ENCODE assay signal across 8 mouse cellular contexts in genomic region chr11:58301057-58301456, GRCm38 (mm10). TPM values are rescaled to one million over a fixed set of nuclear protein-coding genes. Genes with fewer than 3 reads are reported as not detected.
A peak's percentile ranks its signal among the peaks of the same experiment; 100 is the strongest.
DNase-seq lines count a peak whose midpoint lies in the region; ATAC-seq and TF ChIP-seq lines count a peak whose summit lies in the region.

No protein-coding gene starts in this region.

- H3K36me3 ChIP-seq in ES-E14 (ENCODE audit: control insufficient read depth, insufficient read depth, low read length, poor library complexity, severe bottlenecking), result no peaks in the 10 kb centered on the region
- no peaks in the 10 kb centered on the region for H3K36me3 ChIP-seq in forebrain, embryonic 13.5 days (ENCODE audit: poor library complexity, severe bottlenecking)
- no peaks in the 10 kb centered on the region for H3K36me3 ChIP-seq in liver, embryonic 16.5 days (ENCODE audit: control insufficient read depth, insufficient read depth)
- H3K36me3 ChIP-seq in neural tube, embryonic 13.5 days, result no peaks in the 10 kb centered on the region

- H3K4me3 ChIP-seq in ES-E14 (ENCODE audit: insufficient read depth in 1 of 2, low read depth in 1 of 2, low read length in 2 of 2, poor library complexity in 1 of 2, severe bottlenecking in 1 of 2), result peak overlapping the region in 1 of 2 experiments; percentile 70; a peak in 3 of 4 replicates
- peak overlapping the region; percentile 58 for H3K4me3 ChIP-seq in forebrain, embryonic 13.5 days
- H3K4me3 ChIP-seq in liver, embryonic 16.5 days (ENCODE audit: low read depth, low read length), result peak overlapping the region; percentile 73
- H3K4me3 ChIP-seq in neural tube, embryonic 13.5 days, result peak overlapping the region; percentile 64

- H3K4me1 ChIP-seq in ES-E14 (ENCODE audit: control insufficient read depth in 2 of 2, insufficient read depth in 2 of 2, low read length in 2 of 2, poor library complexity in 1 of 2), result no peaks in the 10 kb centered on the region
- H3K4me1 ChIP-seq in forebrain, embryonic 13.5 days, result peaks cover 10% of the 10 kb centered on the region
- H3K4me1 ChIP-seq in liver, embryonic 16.5 days (ENCODE audit: control insufficient read depth, low read depth, low read length), result peaks cover 13% of the 10 kb centered on the region
- H3K4me1 ChIP-seq in neural tube, embryonic 13.5 days (replicated peaks), result peaks cover 11% of the 10 kb centered on the region

- WGBS in forebrain, embryonic 13.5 days, result 12% methylated on average over 13 of the region's 13 CpGs
- 18% methylated on average over 13 of the region's 13 CpGs for WGBS in liver, embryonic 16.5 days (ENCODE audit: insufficient replicate concordance)
- WGBS in neural tube, embryonic 13.5 days, result 10% methylated on average over 13 of the region's 13 CpGs

- no peaks in the 10 kb centered on the region for H3K27me3 ChIP-seq in forebrain, embryonic 13.5 days
- no peaks in the 10 kb centered on the region for H3K27me3 ChIP-seq in liver, embryonic 16.5 days (ENCODE audit: control insufficient read depth, insufficient read depth, low read depth, low read length)
- no peaks in the 10 kb centered on the region for H3K27me3 ChIP-seq in neural tube, embryonic 13.5 days

- intact Hi-C loops in heart, postnatal 10 days (cut with DNase I), result loop anchor here (1.0 to 5.0 kb wide), 5 partner anchors 100 to 349 kb away; no protein-coding TSS in a partner anchor

- in situ Hi-C loops in ES-E14 (cut with MboI; ENCODE audit: low sequenced_read_pairs in 2 of 2, unreplicated experiment in 2 of 2), result no loop called here

- H3K9me3 ChIP-seq in ES-E14 (ENCODE audit: control insufficient read depth, insufficient read depth, low read depth, low read length), result no peaks in the 10 kb centered on the region
- no peaks in the 10 kb centered on the region for H3K9me3 ChIP-seq in forebrain, embryonic 13.5 days (replicated peaks)
- no peaks in the 10 kb centered on the region for H3K9me3 ChIP-seq in liver, embryonic 16.5 days (replicated peaks; ENCODE audit: control insufficient read depth, low read length)
- H3K9me3 ChIP-seq in neural tube, embryonic 13.5 days, result no peaks in the 10 kb centered on the region

- ATAC-seq in forebrain, embryonic 13.5 days, result peak; percentile 9
- no peak for ATAC-seq in liver, embryonic 16.5 days (ENCODE audit: low read depth)
- ATAC-seq in neural tube, embryonic 13.5 days (ENCODE audit: low read depth), result peak; percentile 41; the same call in 1 of the 2 replicates

- peak; percentile 49 for DNase-seq in ES-E14 (ENCODE audit: low read depth, low spot score)
- peak; percentile 66 for DNase-seq in c-Kit-positive CD71-positive TER-119-positive erythroid progenitor cells, embryonic 14.5 days (ENCODE audit: low spot score)
- peak; percentile 73 to 86 for DNase-seq in heart, postnatal 10 days
- peak; percentile 83 to 86 for DNase-seq in kidney, postnatal 4 days
- peak; percentile 65 for DNase-seq in testis, postnatal 14 days (ENCODE audit: low spot score)

- H3K9ac ChIP-seq in ES-E14 (ENCODE audit: insufficient read depth, low read depth, low read length, poor library complexity, severe bottlenecking), result no peak overlapping the region
- no peak overlapping the region for H3K9ac ChIP-seq in forebrain, embryonic 13.5 days
- H3K9ac ChIP-seq in liver, embryonic 16.5 days (ENCODE audit: low read depth, low read length), result no peak overlapping the region
- peak overlapping the region; percentile 44 for H3K9ac ChIP-seq in neural tube, embryonic 13.5 days

- H3K27ac ChIP-seq in ES-E14 (ENCODE audit: insufficient read depth, low read depth, low read length, poor library complexity, severe bottlenecking), result no peak overlapping the region
- peak overlapping the region; percentile 59 for H3K27ac ChIP-seq in forebrain, embryonic 13.5 days
- H3K27ac ChIP-seq in liver, embryonic 16.5 days (ENCODE audit: low read length), result no peak overlapping the region
- H3K27ac ChIP-seq in neural tube, embryonic 13.5 days (replicated peaks), result peak overlapping the region; percentile 87

- H3K4me2 ChIP-seq in forebrain, embryonic 13.5 days, result peak overlapping the region; percentile 64
- H3K4me2 ChIP-seq in liver, embryonic 16.5 days (ENCODE audit: low read depth, low read length), result peak overlapping the region; percentile 79
- H3K4me2 ChIP-seq in neural tube, embryonic 13.5 days, result peak overlapping the region; percentile 66

TF ChIP-seq in ES-E14, 5 proteins besides CTCF, POLR2A, EP300 and RAD21:
- TF ChIP-seq MAFK (IDR thresholded peaks at IDR 0.05; ENCODE audit: insufficient read depth, low read depth, low read length), result no peak
- no peak for TF ChIP-seq ZNF384 (IDR thresholded peaks at IDR 0.05; ENCODE audit: low read depth, low read length)

RNA-seq across cellular contexts. Expression of gene Zfp692, which starts 5.8 kb away (rescaled TPM):
- total RNA-seq in ES-E14 (2012; rRNA removed), result 28.0 and 43.2 TPM in 2 replicates
- polyA plus RNA-seq in forebrain, embryonic 13.5 days (2015; fragmentation: Nextera tagmentation; extraction: Ambion mirVana), result 28.9 and 31.4 TPM in 2 replicates
- 1 to 10 TPM; 4.5 TPM for total RNA-seq in heart, postnatal 10 days (2021)
- 9.8 and 10.1 TPM in 2 replicates for polyA plus RNA-seq in liver, embryonic 16.5 days (2015; fragmentation: Nextera tagmentation; extraction: Ambion mirVana)
- polyA plus RNA-seq in neural tube, embryonic 13.5 days (2015; fragmentation: Nextera tagmentation; extraction: Ambion mirVana), result 25.6 and 26.9 TPM in 2 replicates

RNA-seq across cellular contexts. Expression of gene 4930438A08Rik, which starts 26.5 kb away (rescaled TPM):
- 0.09 TPM in 1 of 2 replicates, not detected in the other for total RNA-seq in ES-E14 (2012; rRNA removed)
- not detected in 2 replicates for polyA plus RNA-seq in forebrain, embryonic 13.5 days (2015; fragmentation: Nextera tagmentation; extraction: Ambion mirVana)
- total RNA-seq in heart, postnatal 10 days (2021), result not detected
- polyA plus RNA-seq in liver, embryonic 16.5 days (2015; fragmentation: Nextera tagmentation; extraction: Ambion mirVana), result 2.5 and 3.2 TPM in 2 replicates
- polyA plus RNA-seq in neural tube, embryonic 13.5 days (2015; fragmentation: Nextera tagmentation; extraction: Ambion mirVana), result not detected in 2 replicates

RNA-seq across cellular contexts. Expression of gene Zfp672, which starts 29.1 kb away (rescaled TPM):
- 9.5 and 11.7 TPM in 2 replicates for total RNA-seq in ES-E14 (2012; rRNA removed)
- polyA plus RNA-seq in forebrain, embryonic 13.5 days (2015; fragmentation: Nextera tagmentation; extraction: Ambion mirVana), result 38.1 and 40.5 TPM in 2 replicates
- 10 to 100 TPM; 48.5 to 51.4 TPM for total RNA-seq in heart, postnatal 10 days (2021)
- 33.8 and 36.6 TPM in 2 replicates for polyA plus RNA-seq in liver, embryonic 16.5 days (2015; fragmentation: Nextera tagmentation; extraction: Ambion mirVana)
- 35.5 and 39.5 TPM in 2 replicates for polyA plus RNA-seq in neural tube, embryonic 13.5 days (2015; fragmentation: Nextera tagmentation; extraction: Ambion mirVana)

RNA-seq across cellular contexts. Expression of gene Sh3bp5l, which starts 29.5 kb away (rescaled TPM):
- 26.9 and 28.9 TPM in 2 replicates for total RNA-seq in ES-E14 (2012; rRNA removed)
- 43.9 and 48.0 TPM in 2 replicates for polyA plus RNA-seq in forebrain, embryonic 13.5 days (2015; fragmentation: Nextera tagmentation; extraction: Ambion mirVana)
- total RNA-seq in heart, postnatal 10 days (2021), result 10 to 100 TPM; 44.3 to 44.8 TPM
- polyA plus RNA-seq in liver, embryonic 16.5 days (2015; fragmentation: Nextera tagmentation; extraction: Ambion mirVana), result 16.8 and 17.0 TPM in 2 replicates
- polyA plus RNA-seq in neural tube, embryonic 13.5 days (2015; fragmentation: Nextera tagmentation; extraction: Ambion mirVana), result 46.2 and 47.4 TPM in 2 replicates

Comparison
In these comparisons a context has a peak if more than half of its experiments do, and no peak if none do; other contexts are left out.
1. H3K27ac ChIP-seq: peak in forebrain, embryonic 13.5 days (single experiment) and neural tube, embryonic 13.5 days (single experiment); none in ES-E14 (single experiment) and liver, embryonic 16.5 days (single experiment).
2. Peak in every context shown above with its lines, with median percentiles within 50 percentile points of each other: DNase-seq and H3K4me2 ChIP-seq.